Mouse (Mus musculus) midbrain, embryonic 14.5 days (tissue): ENCODE data around the gene Calcoco1. TPM values are rescaled to one million over a fixed set of nuclear protein-coding genes. Genes with fewer than 3 reads are reported as not detected.

Experiments
- ATAC-seq: fragments of 200-750 bp; cut with Nextera tagmentation; 2 replicates; pipeline ENCODE4 v1.8.0; 2017; ENCODE audit warnings: moderate number of reproducible peaks, moderate library complexity; ENCODE audit not compliant: low FRiP score, low TSS enrichment
- DNase-seq: peaks from one replicate; pipeline ENCODE4 v3.0.0-alpha.2; 2015
- H3K27ac ChIP-seq: fragments of 300-500 bp; sonication (generic); replicated peaks from 2 replicates; pipeline ENCODE4 v1.5.1; 2014; ENCODE audit warnings: mild to moderate bottlenecking, low read depth, low read length, moderate library complexity
- H3K27me3 ChIP-seq: fragments of 300-500 bp; sonication (generic); 2 replicates; pipeline ENCODE4 v1.6.1; 2014; ENCODE audit warnings: low read length, control low read depth, mixed read lengths; ENCODE audit not compliant: control insufficient read depth, insufficient read depth
- H3K36me3 ChIP-seq: fragments of 300-500 bp; sonication (generic); 2 replicates; pipeline ENCODE4 v1.6.1; 2014; ENCODE audit warnings: low read length, control low read depth; ENCODE audit not compliant: control insufficient read depth, insufficient read depth
- H3K4me1 ChIP-seq: fragments of 300-500 bp; sonication (generic); 2 replicates; pipeline ENCODE4 v1.6.1; 2014; ENCODE audit warnings: mild to moderate bottlenecking, antibody characterized with exemption, low read length, control low read depth; ENCODE audit not compliant: control insufficient read depth, insufficient read depth
- H3K4me2 ChIP-seq: fragments of 300-500 bp; sonication (generic); 2 replicates; pipeline ENCODE4 v1.6.1; 2014; ENCODE audit warnings: mild to moderate bottlenecking, low read length, moderate library complexity
- H3K4me3 ChIP-seq: fragments of 300-500 bp; sonication (generic); replicated peaks from 2 replicates; pipeline ENCODE4 v1.5.1; 2014; ENCODE audit warnings: low read depth, low read length
- H3K9ac ChIP-seq: fragments of 300-500 bp; sonication (generic); replicated peaks from 2 replicates; pipeline ENCODE4 v1.6.1; 2014; ENCODE audit warnings: mild to moderate bottlenecking, low read length, moderate library complexity
- H3K9me3 ChIP-seq: fragments of 300-500 bp; sonication (generic); 2 replicates; pipeline ENCODE4 v1.6.1; 2016; ENCODE audit warnings: low read length, control low read depth, mixed read lengths; ENCODE audit not compliant: control insufficient read depth
- WGBS: fragments of 180-500 bp; shearing (Covaris S2); extraction: QIAGEN DNeasy Blood & Tissue Kit; methylation state at CpG from one replicate; pipeline ENCODE4 v1.1.7; 2014; 5-methylcytosine and 5-hydroxymethylcytosine counted together
- polyA plus RNA-seq: library from polyadenylated mRNA; unstranded; fragments of >200 nt; fragmentation: Nextera tagmentation; extraction: Ambion mirVana; gene quantifications from 2 replicates; pipeline ENCODE4 v1.2.1, GENCODE M21; 2014

The Calcoco1 gene
- polyA plus RNA-seq, 1 experiment from 2014 or later = 36.5 TPM

- peaks cover 53% of the 10 kb centered on the region for H3K4me1 ChIP-seq
- DNase-seq (no peak), ATAC-seq (no peak)
- H3K9me3 ChIP-seq = no peaks in the 10 kb centered on the region
- peak overlapping the region; percentile 30 for H3K9ac ChIP-seq
- 28% methylated on average over 7 of the region's 7 CpGs for WGBS
- H3K4me2 ChIP-seq = peak overlapping the region; percentile 27
- H3K4me3 ChIP-seq = no peak overlapping the region
- peak overlapping the region; percentile 98 for H3K27ac ChIP-seq
- H3K27me3 ChIP-seq = no peaks in the 10 kb centered on the region
- no peaks in the 10 kb centered on the region for H3K36me3 ChIP-seq
These were observed 22.4 kb upstream of the Calcoco1 start for GRCm38 (mm10) chr15:102744416-102744815.

GRCm38 (mm10) chr15:102743996-102744395, 22.0 kb upstream of the Calcoco1 start:
- peaks cover 53% of the 10 kb centered on the region for H3K4me1 ChIP-seq
- H3K9ac ChIP-seq = peak overlapping the region; percentile 30
- no peaks in the 10 kb centered on the region for H3K9me3 ChIP-seq
- WGBS = under 1% methylated on average over 14 of the region's 14 CpGs
- peak; percentile 79 for ATAC-seq
- H3K4me2 ChIP-seq = peak overlapping the region; percentile 27
- DNase-seq = peak; percentile 92
- no peak overlapping the region for H3K4me3 ChIP-seq
- H3K27me3 ChIP-seq = no peaks in the 10 kb centered on the region
- H3K27ac ChIP-seq = peak overlapping the region; percentile 98
- H3K36me3 ChIP-seq = no peaks in the 10 kb centered on the region

GRCm38 (mm10) chr15:102743196-102743595, 21.2 kb upstream of the Calcoco1 start:
- Histone ChIP-seq H3K4me3 (no peak overlapping the region), H3K27me3 (no peaks in the 10 kb centered on the region), H3K4me1 (peaks cover 53% of the 10 kb centered on the region), H3K4me2 (peak overlapping the region; percentile 9; the same call in 1 of the 2 replicates), H3K27ac (peak overlapping the region; percentile 98), H3K9me3 (no peaks in the 10 kb centered on the region), H3K9ac (0 out of 2 replicates have a peak overlapping the region, but pooled peaks have one; percentile 21), H3K36me3 (no peaks in the 10 kb centered on the region)
- ATAC-seq (no peak), DNase-seq (peak; percentile 55)
- WGBS = 13% methylated on average over 8 of the region's 8 CpGs

- Histone ChIP-seq H3K4me3 (no peak overlapping the region), H3K36me3 (no peaks in the 10 kb centered on the region), H3K27me3 (no peaks in the 10 kb centered on the region), H3K9ac (no peak overlapping the region), H3K27ac (peak overlapping the region; percentile 98), H3K4me1 (peaks cover 47% of the 10 kb centered on the region), H3K4me2 (0 out of 2 replicates have a peak overlapping the region, but pooled peaks have one; percentile 6), H3K9me3 (no peaks in the 10 kb centered on the region)
- WGBS = under 1% methylated on average over 10 of the region's 10 CpGs
- ATAC-seq = no peak
- DNase-seq = peak; percentile 97
These were observed 20.6 kb upstream of the Calcoco1 start for GRCm38 (mm10) chr15:102742589-102742988.

GRCm38 (mm10) chr15:102739520-102740297, 17.7 kb upstream of the Calcoco1 start:
- DNase-seq (peak; percentile 88), ATAC-seq (no peak)
- no peak overlapping the region for H3K9ac ChIP-seq
- no peaks in the 10 kb centered on the region for H3K9me3 ChIP-seq
- H3K4me1 ChIP-seq = peaks cover 28% of the 10 kb centered on the region
- no peak overlapping the region for H3K4me2 ChIP-seq
- WGBS = 27% methylated on average over 15 of the region's 15 CpGs
- no peaks in the 10 kb centered on the region for H3K36me3 ChIP-seq
- no peak overlapping the region for H3K4me3 ChIP-seq
- no peaks in the 10 kb centered on the region; the same call in 1 of the 2 replicates for H3K27me3 ChIP-seq
- H3K27ac ChIP-seq = no peak overlapping the region

GRCm38 (mm10) chr15:102738434-102738833, 16.5 kb upstream of the Calcoco1 start:
- H3K4me2 ChIP-seq = no peak overlapping the region
- no peak for ATAC-seq
- no peaks in the 10 kb centered on the region; the same call in 1 of the 2 replicates for H3K27me3 ChIP-seq
- H3K9ac ChIP-seq = no peak overlapping the region
- DNase-seq = no peak
- H3K27ac ChIP-seq = no peak overlapping the region
- H3K36me3 ChIP-seq = no peaks in the 10 kb centered on the region
- H3K4me3 ChIP-seq = no peak overlapping the region
- no peaks in the 10 kb centered on the region for H3K9me3 ChIP-seq
- 70% methylated on average over 2 of the region's 2 CpGs for WGBS
- H3K4me1 ChIP-seq = peaks cover 16% of the 10 kb centered on the region

- no peaks in the 10 kb centered on the region; the same call in 1 of the 2 replicates for H3K27me3 ChIP-seq
These were observed 15.1 kb upstream of the Calcoco1 start for GRCm38 (mm10) chr15:102737092-102737491.

GRCm38 (mm10) chr15:102736127-102736944, 14.4 kb upstream of the Calcoco1 start:
- Histone ChIP-seq H3K4me3 (peak overlapping the region; percentile 17), H3K27ac (peak overlapping the region; percentile 26; the same call in 1 of the 2 replicates), H3K9me3 (no peaks in the 10 kb centered on the region), H3K36me3 (no peaks in the 10 kb centered on the region), H3K4me1 (peaks cover 8% of the 10 kb centered on the region; the same call in 1 of the 2 replicates), H3K27me3 (no peaks in the 10 kb centered on the region; the same call in 1 of the 2 replicates), H3K4me2 (peak overlapping the region; percentile 47), H3K9ac (peak overlapping the region; percentile 23; the same call in 1 of the 2 replicates)
- WGBS = 11% methylated on average over 32 of the region's 36 CpGs
- peak; percentile 57; the same call in 1 of the 2 replicates for ATAC-seq
- peak; percentile 74 for DNase-seq

More at GRCm38 (mm10) chr15:102737092-102737491, 15.1 kb upstream of the Calcoco1 start:
- Histone ChIP-seq H3K36me3 (no peaks in the 10 kb centered on the region), H3K4me3 (no peak overlapping the region), H3K4me1 (peaks cover 8% of the 10 kb centered on the region; the same call in 1 of the 2 replicates), H3K4me2 (no peak overlapping the region), H3K9ac (no peak overlapping the region), H3K9me3 (no peaks in the 10 kb centered on the region), H3K27ac (no peak overlapping the region)
- 81% methylated on average over 19 of the region's 19 CpGs for WGBS
- DNase-seq = no peak
- ATAC-seq = no peak
